17 mouse cellular contexts compared by ENCODE assay signal in genomic region chr11:40394283-40394758, GRCm38 (mm10).
DNase-seq lines count a peak whose midpoint lies in the region; ATAC-seq and TF ChIP-seq lines count a peak whose summit lies in the region.
"Had no signal": no experiment of that assay in that cellular context is flagged by ENCODE, and none has a peak within 500 bp of the region (broad histone marks: within the 10 kb centered on the region; RNA-seq: fewer than 3 reads in every experiment).

No protein-coding gene starts in this region.

- TF ChIP-seq CTCF in hindbrain, postnatal 0 days (IDR thresholded peaks at IDR 0.05; ENCODE audit: low read depth): no peak

- no peak for DNase-seq in hindbrain, postnatal 0 days (ENCODE audit: low spot score)
- no peak for DNase-seq in neural tube, embryonic 11.5 days (ENCODE audit: low spot score)
- DNase-seq in neural tube, embryonic 10.5 days (ENCODE audit: extremely low spot score, low spot score): no peak
- peak; percentile 35 for DNase-seq in hindbrain, embryonic 14.5 days (ENCODE audit: low spot score)
- no peak for DNase-seq in cerebellum, postnatal 10 days
- no peak for DNase-seq in adrenal gland, postnatal 10 days
- DNase-seq: adrenal gland, postnatal 36 days; cerebellum, postnatal 36 days; heart, adult 11 months; lung, postnatal 36 days; thymus, postnatal 14 days had no signal

- no peak overlapping the region for H3K27ac ChIP-seq in hindbrain, embryonic 12.5 days
- no peak overlapping the region for H3K27ac ChIP-seq in hindbrain, postnatal 0 days
- no peak overlapping the region for H3K27ac ChIP-seq in neural tube, embryonic 11.5 days (ENCODE audit: low read depth, low read length)
- H3K27ac ChIP-seq in hindbrain, embryonic 14.5 days: peak overlapping the region; percentile 74
- H3K27ac ChIP-seq in neural tube, embryonic 13.5 days (replicated peaks): peak overlapping the region; percentile 82
- H3K27ac ChIP-seq: liver, embryonic 15.5 days; stomach, embryonic 15.5 days had no signal

- H3K9me3 ChIP-seq in hindbrain, embryonic 12.5 days (replicated peaks): no peaks in the 10 kb centered on the region
- no peaks in the 10 kb centered on the region for H3K9me3 ChIP-seq in hindbrain, postnatal 0 days (ENCODE audit: low read length)
- H3K9me3 ChIP-seq in neural tube, embryonic 11.5 days (ENCODE audit: control insufficient read depth, low read length): no peaks in the 10 kb centered on the region
- no peaks in the 10 kb centered on the region for H3K9me3 ChIP-seq in hindbrain, embryonic 14.5 days (ENCODE audit: control insufficient read depth, low read length)
- no peaks in the 10 kb centered on the region for H3K9me3 ChIP-seq in neural tube, embryonic 13.5 days
- H3K9me3 ChIP-seq: G1E; liver, embryonic 15.5 days; stomach, embryonic 15.5 days had no signal

- no peaks in the 10 kb centered on the region for H3K27me3 ChIP-seq in hindbrain, embryonic 12.5 days
- H3K27me3 ChIP-seq in hindbrain, postnatal 0 days (ENCODE audit: insufficient read depth, low read length): no peaks in the 10 kb centered on the region
- no peaks in the 10 kb centered on the region for H3K27me3 ChIP-seq in neural tube, embryonic 11.5 days (ENCODE audit: control insufficient read depth, insufficient read depth, low read length)
- H3K27me3 ChIP-seq in hindbrain, embryonic 14.5 days (ENCODE audit: control insufficient read depth, insufficient read depth, low read length): no peaks in the 10 kb centered on the region
- H3K27me3 ChIP-seq in neural tube, embryonic 13.5 days: no peaks in the 10 kb centered on the region
- H3K27me3 ChIP-seq: liver, embryonic 15.5 days; stomach, embryonic 15.5 days had no signal

- ATAC-seq in hindbrain, embryonic 12.5 days (ENCODE audit: low FRiP score): peak; percentile 33
- ATAC-seq in hindbrain, postnatal 0 days: no peak
- peak; percentile 35; the same call in 1 of the 2 replicates for ATAC-seq in neural tube, embryonic 11.5 days (ENCODE audit: insufficient read depth, low FRiP score, low TSS enrichment)
- peak; percentile 6; the same call in 1 of the 2 replicates for ATAC-seq in hindbrain, embryonic 14.5 days (ENCODE audit: low FRiP score)
- peak; percentile 44 for ATAC-seq in neural tube, embryonic 13.5 days (ENCODE audit: low read depth)
- ATAC-seq: intestine, embryonic 16.5 days had no signal

- no peak overlapping the region for H3K4me2 ChIP-seq in hindbrain, embryonic 12.5 days (replicated peaks)
- no peak overlapping the region for H3K4me2 ChIP-seq in hindbrain, postnatal 0 days (ENCODE audit: low read depth, low read length)
- no peak overlapping the region for H3K4me2 ChIP-seq in neural tube, embryonic 11.5 days (ENCODE audit: low read depth)
- peak overlapping the region; percentile 39 for H3K4me2 ChIP-seq in hindbrain, embryonic 14.5 days (replicated peaks)
- peak overlapping the region; percentile 26 for H3K4me2 ChIP-seq in neural tube, embryonic 13.5 days
- H3K4me2 ChIP-seq: liver, embryonic 15.5 days; stomach, embryonic 15.5 days had no signal

- WGBS in hindbrain, embryonic 12.5 days: 42% methylated on average over 4 of the region's 4 CpGs
- WGBS in hindbrain, postnatal 0 days: 50% methylated on average over 4 of the region's 4 CpGs
- 59% methylated on average over 4 of the region's 4 CpGs for WGBS in neural tube, embryonic 11.5 days
- 31% methylated on average over 4 of the region's 4 CpGs for WGBS in hindbrain, embryonic 14.5 days
- 21% methylated on average over 4 of the region's 4 CpGs for WGBS in neural tube, embryonic 13.5 days

- H3K36me3 ChIP-seq in hindbrain, embryonic 12.5 days: no peaks in the 10 kb centered on the region
- no peaks in the 10 kb centered on the region for H3K36me3 ChIP-seq in hindbrain, postnatal 0 days (ENCODE audit: insufficient read depth, low read length)
- no peaks in the 10 kb centered on the region for H3K36me3 ChIP-seq in neural tube, embryonic 11.5 days (ENCODE audit: control insufficient read depth, insufficient read depth, low read length)
- H3K36me3 ChIP-seq in hindbrain, embryonic 14.5 days (replicated peaks; ENCODE audit: control insufficient read depth, insufficient read depth): no peaks in the 10 kb centered on the region
- H3K36me3 ChIP-seq in neural tube, embryonic 13.5 days: no peaks in the 10 kb centered on the region
- H3K36me3 ChIP-seq: G1E; liver, embryonic 15.5 days; stomach, embryonic 15.5 days had no signal

- H3K9ac ChIP-seq in hindbrain, embryonic 12.5 days: no peak overlapping the region
- H3K9ac ChIP-seq in hindbrain, postnatal 0 days (replicated peaks; ENCODE audit: low read length): no peak overlapping the region
- H3K9ac ChIP-seq in neural tube, embryonic 11.5 days (ENCODE audit: low read length): no peak overlapping the region
- no peak overlapping the region for H3K9ac ChIP-seq in hindbrain, embryonic 14.5 days
- H3K9ac ChIP-seq in neural tube, embryonic 13.5 days: no peak overlapping the region
- H3K9ac ChIP-seq: liver, embryonic 15.5 days; stomach, embryonic 15.5 days had no signal

- no peak overlapping the region for H3K4me3 ChIP-seq in hindbrain, embryonic 12.5 days
- H3K4me3 ChIP-seq in hindbrain, postnatal 0 days (ENCODE audit: low read length): no peak overlapping the region
- no peak overlapping the region for H3K4me3 ChIP-seq in neural tube, embryonic 11.5 days (ENCODE audit: low read depth, low read length)
- H3K4me3 ChIP-seq in hindbrain, embryonic 14.5 days (replicated peaks; ENCODE audit: low read length): no peak overlapping the region
- no peak overlapping the region for H3K4me3 ChIP-seq in neural tube, embryonic 13.5 days
- H3K4me3 ChIP-seq: liver, embryonic 15.5 days; stomach, embryonic 15.5 days had no signal

- peaks cover 19% of the 10 kb centered on the region for H3K4me1 ChIP-seq in hindbrain, embryonic 12.5 days
- H3K4me1 ChIP-seq in hindbrain, postnatal 0 days (ENCODE audit: insufficient read depth, low read length): peaks cover 8% of the 10 kb centered on the region; the same call in 1 of the 2 replicates
- H3K4me1 ChIP-seq in neural tube, embryonic 11.5 days (ENCODE audit: control insufficient read depth, insufficient read depth, low read length): 0 out of 2 replicates have a peak, but pooled peaks cover 2% of the 10 kb centered on the region
- H3K4me1 ChIP-seq in hindbrain, embryonic 14.5 days (replicated peaks; ENCODE audit: control insufficient read depth, insufficient read depth, low read length): peaks cover 18% of the 10 kb centered on the region
- H3K4me1 ChIP-seq in neural tube, embryonic 13.5 days (replicated peaks): peaks cover 29% of the 10 kb centered on the region
- H3K4me1 ChIP-seq: liver, embryonic 15.5 days; stomach, embryonic 15.5 days had no signal

Comparison
In these comparisons a context has a peak if more than half of its experiments do, and no peak if none do; other contexts are left out.
1. H3K27ac ChIP-seq: peak in hindbrain, embryonic 14.5 days (single experiment) and neural tube, embryonic 13.5 days (single experiment); none in hindbrain, embryonic 12.5 days (single experiment), hindbrain, postnatal 0 days (single experiment) and neural tube, embryonic 11.5 days (single experiment).
2. H3K4me2 ChIP-seq: peak in hindbrain, embryonic 14.5 days (single experiment) and neural tube, embryonic 13.5 days (single experiment); none in hindbrain, embryonic 12.5 days (single experiment), hindbrain, postnatal 0 days (single experiment) and neural tube, embryonic 11.5 days (single experiment).